Mouse (Mus musculus): ENCODE results near the gene Aacs. TPM values are rescaled to one million over a fixed set of nuclear protein-coding genes. Genes with fewer than 3 reads are reported as not detected.

Aacs gene
- polyA plus RNA-seq, 1 experiment from 2014 or later, result 62.2 TPM

- WGBS, result 2% methylated on average over 22 of the region's 25 CpGs
- H3K36me3 ChIP-seq, result no peaks in the 10 kb centered on the region
- H3K4me2 ChIP-seq (replicated peaks), result peak within 1 kb of the TSS; percentile 97
- peaks cover 75% of the 10 kb centered on the region for H3K27me3 ChIP-seq
- H3K4me3 ChIP-seq, result peak within 1 kb of the TSS; percentile 59
- peak; percentile 51 for ATAC-seq (ENCODE audit: low FRiP score)
- H3K9ac ChIP-seq, result peak within 1 kb of the TSS; percentile 72
- H3K4me1 ChIP-seq, result peaks cover 35% of the 10 kb centered on the region
- peaks cover 1% of the 10 kb centered on the region; the same call in 1 of the 2 replicates for H3K9me3 ChIP-seq (replicated peaks)
- H3K27ac ChIP-seq, result peak within 1 kb of the TSS; percentile 48
These were observed 56.0 kb downstream of the Aacs start, which contains the start of gene Tmem132b for GRCm38 (mm10) chr5:125531634-125532033. Gene Tmem132b, plus strand, starts transcription at chr5:125531774.

- Histone ChIP-seq H3K27ac (peak overlapping the region; percentile 48), H3K4me2 (replicated peaks) (peak overlapping the region; percentile 97), H3K9me3 (replicated peaks) (no peaks in the 10 kb centered on the region), H3K4me1 (peaks cover 35% of the 10 kb centered on the region), H3K9ac (peak overlapping the region; percentile 72), H3K4me3 (peak overlapping the region; percentile 59), H3K27me3 (peaks cover 75% of the 10 kb centered on the region), H3K36me3 (no peaks in the 10 kb centered on the region)
- WGBS, result under 1% methylated on average over 29 of the region's 30 CpGs
- peak; percentile 67 for ATAC-seq (ENCODE audit: low FRiP score)
These were observed 56.6 kb downstream of the Aacs start for GRCm38 (mm10) chr5:125532191-125532544.

GRCm38 (mm10) chr5:125532545-125533224 is 57.1 kb downstream of the Aacs start:
- WGBS, result under 1% methylated on average over 62 of the region's 64 CpGs
- peak overlapping the region; percentile 97 for H3K4me2 ChIP-seq (replicated peaks)
- peak overlapping the region; percentile 59 for H3K4me3 ChIP-seq
- peaks cover 35% of the 10 kb centered on the region for H3K4me1 ChIP-seq
- 0 out of 2 replicates have a peak, but pooled peaks have one; percentile 2 for ATAC-seq (ENCODE audit: low FRiP score)
- no peaks in the 10 kb centered on the region for H3K36me3 ChIP-seq
- H3K27ac ChIP-seq, result peak overlapping the region; percentile 48
- H3K9ac ChIP-seq, result peak overlapping the region; percentile 72
- H3K9me3 ChIP-seq (replicated peaks), result no peaks in the 10 kb centered on the region
- peaks cover 75% of the 10 kb centered on the region for H3K27me3 ChIP-seq

GRCm38 (mm10) chr5:125533225-125533900 is 57.7 kb downstream of the Aacs start:
- H3K9ac ChIP-seq, result peak overlapping the region; percentile 72
- 2% methylated on average over 24 of the region's 24 CpGs for WGBS
- peak overlapping the region; percentile 48; the same call in 1 of the 2 replicates for H3K27ac ChIP-seq

DNA sequence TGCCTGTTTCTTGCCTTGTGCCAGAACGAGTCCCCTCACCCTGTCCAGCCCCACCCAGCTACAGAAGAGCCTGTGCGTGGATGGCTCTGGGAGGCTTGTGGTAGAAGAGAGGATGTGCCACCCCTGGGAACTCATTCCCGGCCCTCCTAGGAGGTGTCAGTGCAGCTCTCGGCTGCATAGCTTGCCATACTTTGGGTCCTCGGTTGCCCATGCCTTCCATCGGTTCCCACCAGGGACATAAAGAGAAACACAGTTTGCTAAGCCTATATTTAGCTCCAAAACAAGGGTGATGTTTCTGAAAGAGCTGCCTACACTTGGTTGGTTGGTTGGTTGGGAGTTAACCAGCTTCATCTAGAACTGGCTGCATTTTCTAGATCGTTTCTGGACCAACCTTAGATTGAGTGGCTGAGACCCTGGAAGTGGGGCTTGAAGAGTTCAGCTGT is 58.6 kb downstream of the Aacs start:
- H3K4me2 ChIP-seq (replicated peaks), result peak overlapping the region; percentile 97

More at GRCm38 (mm10) chr5:125533225-125533900, 57.7 kb downstream of the Aacs start:
- Histone ChIP-seq H3K36me3 (no peaks in the 10 kb centered on the region), H3K4me1 (peaks cover 35% of the 10 kb centered on the region), H3K4me2 (replicated peaks) (peak overlapping the region; percentile 97), H3K27me3 (peaks cover 72% of the 10 kb centered on the region), H3K9me3 (replicated peaks) (no peaks in the 10 kb centered on the region), H3K4me3 (peak overlapping the region; percentile 59)
- ATAC-seq (ENCODE audit: low FRiP score), result no peak

DNA sequence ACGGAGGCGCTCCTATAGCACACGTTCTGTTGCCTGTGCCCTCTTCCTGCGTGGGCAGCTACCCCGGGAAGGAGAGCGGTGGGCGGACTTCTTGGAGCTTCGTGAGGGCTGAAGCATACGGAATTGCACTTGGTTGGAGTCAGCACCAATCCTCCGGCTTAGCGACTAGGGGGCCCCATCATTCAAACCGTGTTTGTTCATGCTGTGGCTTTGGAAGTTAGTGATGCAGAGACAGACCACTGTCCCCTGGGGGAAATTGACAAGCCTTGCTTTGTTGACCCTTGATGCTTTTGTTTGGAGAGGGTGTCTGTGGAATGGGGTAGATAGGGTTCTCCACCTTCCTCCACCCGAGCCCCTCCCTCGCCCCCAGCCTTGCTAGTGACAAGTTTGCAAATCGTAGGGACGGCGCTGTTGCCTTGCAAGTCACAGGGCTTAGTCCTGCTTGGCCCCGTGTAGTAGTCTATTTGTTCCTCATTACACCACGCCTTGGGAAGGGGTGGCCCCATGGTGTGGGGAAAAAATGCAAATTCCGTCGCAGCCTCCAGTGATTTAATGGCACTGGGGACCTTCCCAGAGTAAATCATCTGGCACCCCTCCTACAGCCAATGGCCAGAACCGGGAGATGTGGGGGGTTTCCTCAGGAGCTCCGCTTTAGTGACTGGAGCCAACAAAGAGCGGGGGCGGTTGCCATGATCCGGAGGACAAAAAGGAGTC is 59.2 kb downstream of the Aacs start:
- no peaks in the 10 kb centered on the region for H3K36me3 ChIP-seq
- H3K9me3 ChIP-seq (replicated peaks), result no peaks in the 10 kb centered on the region
- H3K4me1 ChIP-seq, result peaks cover 35% of the 10 kb centered on the region
- 0 out of 2 replicates have a peak overlapping the region, but pooled peaks have one; percentile 33 for H3K9ac ChIP-seq
- WGBS, result 2% methylated on average over 26 of the region's 26 CpGs
- H3K27ac ChIP-seq, result no peak overlapping the region
- peaks cover 60% of the 10 kb centered on the region for H3K27me3 ChIP-seq
- peak overlapping the region; percentile 59 for H3K4me3 ChIP-seq
- no peak for ATAC-seq (ENCODE audit: low FRiP score)
- peak overlapping the region; percentile 97 for H3K4me2 ChIP-seq (replicated peaks)

More for the DNA sequence above, 58.6 kb downstream of the Aacs start:
- no peaks in the 10 kb centered on the region for H3K36me3 ChIP-seq
- H3K27ac ChIP-seq, result no peak overlapping the region
- H3K9ac ChIP-seq, result no peak overlapping the region
- peaks cover 65% of the 10 kb centered on the region for H3K27me3 ChIP-seq
- WGBS, result 11% methylated on average over 7 of the region's 7 CpGs
- no peak for ATAC-seq (ENCODE audit: low FRiP score)
- H3K9me3 ChIP-seq (replicated peaks), result no peaks in the 10 kb centered on the region
- H3K4me3 ChIP-seq, result peak overlapping the region; percentile 59
- peaks cover 35% of the 10 kb centered on the region for H3K4me1 ChIP-seq

DNA sequence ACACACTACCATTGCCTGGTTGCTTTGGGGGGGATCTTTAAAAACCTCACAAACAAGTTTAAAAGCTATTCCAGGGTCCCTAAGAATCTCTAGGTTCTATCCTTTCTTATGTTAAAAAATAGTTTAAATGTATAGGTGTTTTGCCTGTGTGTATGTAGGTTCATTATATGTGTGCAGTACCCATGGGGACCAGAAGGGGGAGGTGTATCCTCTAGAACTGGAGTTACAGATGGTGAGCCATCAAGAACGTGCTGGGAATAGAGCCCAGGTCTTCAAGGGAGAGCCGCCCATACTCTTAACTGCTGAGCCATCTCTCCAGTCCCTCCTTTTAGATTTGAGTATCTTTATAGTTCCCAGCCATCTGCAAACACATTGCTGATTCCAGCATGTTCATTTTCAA is 69.5 kb downstream of the Aacs start:
- ATAC-seq (ENCODE audit: low FRiP score), result no peak
- H3K36me3 ChIP-seq, result no peaks in the 10 kb centered on the region
- peaks cover 20% of the 10 kb centered on the region for H3K4me1 ChIP-seq
- H3K9ac ChIP-seq, result no peak overlapping the region
- 98% methylated on average over 2 of the region's 2 CpGs for WGBS
- no peak overlapping the region for H3K4me3 ChIP-seq
- H3K9me3 ChIP-seq (replicated peaks), result 0 out of 2 replicates have a peak, but pooled peaks cover 4% of the 10 kb centered on the region
- H3K27me3 ChIP-seq, result peaks cover 15% of the 10 kb centered on the region
- H3K27ac ChIP-seq, result no peak overlapping the region
- no peak overlapping the region for H3K4me2 ChIP-seq (replicated peaks)

- no peak for ATAC-seq (ENCODE audit: low FRiP score)
- Histone ChIP-seq H3K9ac (no peak overlapping the region), H3K36me3 (no peaks in the 10 kb centered on the region)
These were observed 70.7 kb downstream of the Aacs start for GRCm38 (mm10) chr5:125546293-125546692.

GRCm38 (mm10) chr5:125549750-125550489 is 74.3 kb downstream of the Aacs start:
- no peak overlapping the region for H3K9ac ChIP-seq
- ATAC-seq (ENCODE audit: low FRiP score), result peak; percentile 33; the same call in 1 of the 2 replicates

More at GRCm38 (mm10) chr5:125546293-125546692, 70.7 kb downstream of the Aacs start:
- H3K27ac ChIP-seq, result no peak overlapping the region
- no peak overlapping the region for H3K4me3 ChIP-seq
- no peak overlapping the region; the same call in 1 of the 2 replicates for H3K4me2 ChIP-seq (replicated peaks)
- 21% methylated on average over 13 of the region's 13 CpGs for WGBS
- H3K9me3 ChIP-seq (replicated peaks), result 0 out of 2 replicates have a peak, but pooled peaks cover 4% of the 10 kb centered on the region
- H3K4me1 ChIP-seq, result peaks cover 21% of the 10 kb centered on the region
- peaks cover 15% of the 10 kb centered on the region for H3K27me3 ChIP-seq

GRCm38 (mm10) chr5:125555732-125556131 is 80.1 kb downstream of the Aacs start:
- Histone ChIP-seq H3K27ac (no peak overlapping the region), H3K36me3 (no peaks in the 10 kb centered on the region), H3K4me1 (no peaks in the 10 kb centered on the region), H3K9me3 (replicated peaks) (no peaks in the 10 kb centered on the region), H3K4me2 (replicated peaks) (no peak overlapping the region), H3K9ac (no peak overlapping the region), H3K27me3 (no peaks in the 10 kb centered on the region), H3K4me3 (no peak overlapping the region)
- 81% methylated on average over 5 of the region's 5 CpGs for WGBS
- ATAC-seq (ENCODE audit: low FRiP score), result no peak

More at GRCm38 (mm10) chr5:125549750-125550489, 74.3 kb downstream of the Aacs start:
- Histone ChIP-seq H3K27ac (peak overlapping the region; percentile 12; the same call in 1 of the 2 replicates), H3K9me3 (replicated peaks) (0 out of 2 replicates have a peak, but pooled peaks cover 4% of the 10 kb centered on the region), H3K27me3 (peaks cover 15% of the 10 kb centered on the region), H3K4me1 (peaks cover 21% of the 10 kb centered on the region), H3K4me2 (replicated peaks) (peak overlapping the region; percentile 26), H3K36me3 (no peaks in the 10 kb centered on the region), H3K4me3 (no peak overlapping the region)
- 17% methylated on average over 11 of the region's 11 CpGs for WGBS

DNA sequence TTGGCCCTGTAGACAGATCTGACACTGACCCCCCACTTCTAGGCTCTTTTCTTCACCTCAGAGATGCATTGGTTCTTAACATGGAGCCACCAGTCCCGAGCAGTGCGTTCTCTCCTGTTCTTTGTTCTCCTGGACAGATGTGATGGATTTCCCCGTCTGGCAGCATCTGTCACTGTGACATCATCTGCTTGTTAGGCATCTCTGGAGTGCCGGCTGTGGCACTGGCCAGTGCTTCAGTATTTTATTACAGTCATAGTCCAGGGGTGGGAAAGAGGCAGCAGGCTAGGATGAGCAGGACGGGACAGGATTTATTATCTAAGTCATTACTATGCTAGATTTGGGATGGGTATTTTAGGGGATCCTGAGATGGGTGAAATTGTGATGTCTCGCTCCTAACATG is 87.9 kb downstream of the Aacs start:
- 41% methylated on average over 6 of the region's 6 CpGs for WGBS
- Histone ChIP-seq H3K4me3 (no peak overlapping the region), H3K9me3 (replicated peaks) (peaks cover 6% of the 10 kb centered on the region), H3K9ac (no peak overlapping the region), H3K36me3 (no peaks in the 10 kb centered on the region), H3K27ac (peak overlapping the region; percentile 55), H3K4me1 (peaks cover 6% of the 10 kb centered on the region; the same call in 1 of the 2 replicates), H3K27me3 (no peaks in the 10 kb centered on the region), H3K4me2 (replicated peaks) (no peak overlapping the region)
- ATAC-seq (ENCODE audit: low FRiP score), result no peak
